Mouse (Mus musculus) kidney, adult 2 months (tissue): ENCODE data around the gene Cep170.

Source experiments
- CTCF ChIP-seq: fragments of 200-500 bp; conservative IDR thresholded peaks from 2 replicates; pipeline ENCODE4 v1.5.1; 2011; ENCODE audit warnings: low read depth, mild to moderate bottlenecking, control low read depth, low read length, moderate library complexity, mixed read lengths; ENCODE audit not compliant: insufficient read depth, insufficient read length
- POLR2A ChIP-seq: fragments of 200-500 bp; IDR thresholded peaks from one replicate; pipeline ENCODE4 v1.6.1; 2011; ENCODE audit warnings: low read depth, low read length, control low read depth

DNA sequence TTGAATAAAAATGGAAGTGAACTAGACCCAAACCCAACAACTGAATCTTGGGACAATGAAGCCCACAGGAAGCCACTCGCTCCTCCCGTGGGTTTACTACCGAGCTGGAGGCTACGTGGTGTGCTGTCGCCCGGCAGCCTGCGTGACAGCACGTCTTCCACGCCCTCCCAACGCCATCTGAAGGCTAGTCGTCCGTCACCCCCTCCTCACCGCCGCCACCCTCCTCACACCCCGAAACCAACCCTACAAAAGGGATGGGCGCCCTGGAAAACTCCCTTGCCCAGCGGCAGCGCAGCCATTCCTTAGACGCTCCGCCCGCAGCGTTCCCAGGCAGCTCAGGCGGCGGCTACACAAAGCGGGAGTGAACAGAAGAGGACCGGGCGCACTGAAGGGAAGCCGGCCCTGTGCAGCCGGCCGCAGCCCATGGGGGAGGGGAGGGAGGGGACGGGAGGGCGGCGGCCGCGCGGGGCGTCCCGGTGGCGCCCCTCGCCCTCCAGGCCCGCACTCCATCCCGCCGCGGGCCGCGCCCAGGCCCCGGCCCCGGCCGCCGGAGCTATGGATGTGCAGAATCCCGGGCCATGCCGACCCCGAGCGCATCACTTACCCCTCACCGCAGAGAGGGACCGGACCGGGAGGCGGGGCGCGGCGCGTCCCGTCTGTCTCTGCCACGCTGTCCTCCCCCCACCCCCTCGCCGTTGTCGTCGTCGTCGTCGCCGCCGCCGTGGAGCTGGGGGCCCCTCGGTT lies 403 bp downstream of the Cep170 start:
- TF ChIP-seq CTCF: no peak
- TF ChIP-seq POLR2A: no peak
